Mouse (Mus musculus): ENCODE data around the gene Tdrd7.

Tdrd7 gene

DNA sequence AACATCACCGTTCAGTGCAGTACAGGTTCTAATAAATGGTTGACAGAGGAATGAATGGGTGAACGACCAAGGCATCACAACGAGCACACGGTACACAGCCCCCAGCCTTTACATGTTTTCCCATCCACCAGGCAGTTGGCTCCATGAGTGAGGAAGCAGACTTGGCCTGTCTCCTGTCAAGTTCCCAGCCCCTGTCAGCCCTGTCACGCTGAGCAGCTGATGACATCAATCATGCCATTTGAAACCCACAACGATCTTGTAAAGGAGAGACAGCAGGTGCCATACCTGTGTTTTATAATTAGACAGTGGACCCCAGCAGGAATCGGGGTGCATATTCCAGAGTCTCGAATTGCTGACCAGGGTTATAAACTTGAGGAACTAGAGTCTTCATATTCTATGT, 78.2 kb downstream of the Tdrd7 start:
- DNase-seq (ENCODE audit: low spot score), result no peak

DNA sequence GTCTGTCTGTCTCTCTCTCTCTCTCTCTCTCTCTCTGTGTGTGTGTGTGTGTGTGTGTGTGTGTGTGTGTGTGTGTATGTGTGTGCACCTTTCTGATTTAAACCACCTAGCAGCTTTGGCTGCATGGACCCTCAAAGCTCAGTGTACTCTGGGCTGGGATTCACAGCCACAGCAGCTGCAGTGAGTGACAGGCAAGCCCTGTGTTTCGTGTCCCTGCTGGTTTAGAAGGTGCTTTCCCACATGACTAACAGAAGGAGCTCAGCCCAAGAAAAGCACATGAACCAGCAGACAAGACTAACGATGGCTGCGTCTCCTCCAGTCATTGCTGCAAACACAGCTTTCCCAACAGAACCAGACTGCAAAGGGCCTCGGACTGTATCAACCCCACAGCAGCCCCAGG, 82.8 kb downstream of the Tdrd7 start:
- DNase-seq (ENCODE audit: low spot score), result no peak

DNA sequence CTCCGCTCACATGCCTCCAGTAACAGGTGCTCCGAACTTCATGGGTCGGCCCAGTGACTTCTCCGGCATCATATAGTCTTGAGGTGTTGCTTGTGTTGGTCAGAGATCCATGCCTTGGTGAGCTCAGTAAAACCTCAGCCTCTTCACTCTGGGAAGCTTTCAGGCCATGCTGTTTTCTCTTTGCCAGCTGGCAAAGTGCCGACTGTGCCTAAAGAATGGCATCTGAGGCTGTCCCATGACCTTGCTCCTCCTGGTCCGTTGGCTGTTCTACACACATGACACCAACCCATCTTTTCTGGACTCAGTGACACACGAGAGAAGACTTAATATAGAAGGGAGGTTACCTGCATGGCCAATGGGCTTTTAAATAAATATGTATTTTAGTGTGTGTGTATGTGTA, 83.3 kb downstream of the Tdrd7 start:
- no peak for DNase-seq (ENCODE audit: low spot score)

DNA sequence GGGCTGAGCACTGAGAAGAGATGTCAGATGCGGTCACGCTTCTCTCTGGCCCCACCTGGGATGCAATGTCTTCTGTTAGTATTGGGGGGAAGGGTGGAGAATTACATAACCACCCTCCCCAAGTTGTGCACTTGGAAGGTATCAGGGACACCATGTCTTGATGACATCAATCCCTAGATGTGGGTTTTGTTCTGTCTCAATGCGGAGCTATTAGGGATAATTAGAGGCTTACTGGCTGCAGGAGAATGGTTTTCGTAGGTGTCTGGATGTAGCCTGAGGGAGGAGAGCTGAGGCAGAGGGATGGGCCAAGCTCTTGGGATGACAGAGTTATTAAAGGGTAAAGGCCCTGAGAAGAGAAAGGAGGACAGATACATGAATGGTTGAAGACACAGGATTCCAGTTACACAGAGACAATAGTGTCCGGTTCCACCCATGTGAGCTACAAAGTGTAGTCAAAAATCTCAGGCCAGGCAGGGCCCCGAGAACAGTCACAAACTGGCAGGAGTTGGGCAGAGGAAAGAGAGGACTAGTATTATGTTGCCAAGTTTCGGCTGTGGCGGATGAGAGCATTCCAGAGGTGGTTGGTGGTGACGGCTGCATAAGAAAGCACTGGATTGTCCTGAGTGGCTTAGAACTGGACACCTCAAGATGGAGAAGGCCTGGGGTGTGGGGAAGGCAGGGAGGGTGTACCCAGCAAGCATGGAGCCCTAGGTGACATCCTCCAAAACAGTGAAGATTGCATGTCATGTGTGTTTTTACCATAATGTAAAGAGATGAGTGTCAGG, 88.4 kb downstream of the Tdrd7 start:
- DNase-seq (ENCODE audit: low spot score), result no peak

DNA sequence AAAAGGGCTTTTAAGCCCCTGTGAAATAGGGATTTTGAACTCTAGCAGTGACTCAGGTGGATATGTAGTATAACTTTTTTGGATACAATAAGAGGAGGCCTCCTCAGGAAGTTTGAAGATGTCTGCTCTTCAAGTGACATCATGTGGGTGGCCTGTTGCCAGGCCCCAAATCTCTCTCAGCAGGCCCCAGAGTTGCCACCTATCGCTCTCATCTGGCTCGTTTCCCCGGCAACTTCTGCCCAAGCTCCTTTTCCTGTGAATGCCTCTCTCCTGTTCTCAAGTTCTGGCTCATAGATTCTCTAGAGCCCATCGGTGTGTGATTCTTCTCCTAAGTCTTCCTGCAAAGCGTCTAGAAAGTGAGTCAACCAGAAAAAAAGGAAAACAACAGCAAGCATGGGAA, 91.0 kb downstream of the Tdrd7 start:
- no peak for DNase-seq (ENCODE audit: low spot score)

DNA sequence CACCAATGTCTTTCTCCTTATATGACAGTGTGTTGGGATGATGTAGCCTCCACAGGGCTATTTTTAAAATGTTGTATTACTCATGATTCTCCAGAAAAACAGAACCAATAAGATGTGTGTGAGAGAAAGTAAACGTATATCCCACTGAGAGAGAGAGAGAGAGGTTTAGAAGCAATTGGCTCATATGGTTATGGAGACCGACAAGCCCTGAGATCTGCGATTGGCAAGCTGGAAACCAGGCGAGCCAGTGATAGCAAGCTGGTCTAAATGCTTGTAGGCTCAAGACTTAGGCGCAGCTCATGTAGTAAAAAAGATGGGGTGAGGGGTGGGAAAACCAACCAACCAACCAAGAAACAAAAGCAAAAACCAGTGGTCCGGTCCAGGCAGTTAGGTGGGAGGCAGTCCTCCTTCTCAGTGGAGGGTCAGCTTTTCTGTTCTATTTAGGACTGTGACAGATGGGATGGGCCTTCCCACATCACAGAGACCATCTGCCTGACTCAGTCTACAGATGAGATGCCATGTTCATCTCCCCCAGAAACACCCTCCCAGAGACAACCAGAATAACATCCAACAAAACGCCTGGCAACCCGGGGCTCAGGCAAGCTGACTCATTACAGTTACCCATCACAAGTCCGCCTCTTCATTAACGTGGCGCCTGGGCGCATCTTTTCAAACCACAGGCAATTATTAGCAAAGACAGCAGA, 96.3 kb downstream of the Tdrd7 start:
- no peak for DNase-seq (ENCODE audit: low spot score)

DNA sequence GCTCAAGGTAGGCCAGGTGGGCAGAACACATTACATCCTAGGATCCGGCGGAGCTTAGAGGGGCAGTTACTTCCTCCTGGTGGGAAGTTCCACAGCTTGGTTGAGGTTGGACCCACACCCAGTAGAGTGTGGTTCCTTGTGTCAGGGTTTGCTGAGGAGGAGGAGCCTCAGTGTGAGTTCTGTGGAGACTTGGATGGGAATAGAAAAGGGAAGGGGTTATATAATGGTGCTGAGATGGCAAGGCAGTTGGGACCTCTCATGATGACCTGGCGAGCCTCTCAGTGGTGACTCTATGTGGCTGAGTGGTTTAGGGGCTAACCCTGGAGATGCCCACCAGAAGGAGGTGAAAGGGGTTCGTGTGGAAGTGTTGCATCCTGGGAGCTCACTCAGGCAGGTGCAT, 98.7 kb downstream of the Tdrd7 start:
- DNase-seq (ENCODE audit: low spot score), result no peak

DNA sequence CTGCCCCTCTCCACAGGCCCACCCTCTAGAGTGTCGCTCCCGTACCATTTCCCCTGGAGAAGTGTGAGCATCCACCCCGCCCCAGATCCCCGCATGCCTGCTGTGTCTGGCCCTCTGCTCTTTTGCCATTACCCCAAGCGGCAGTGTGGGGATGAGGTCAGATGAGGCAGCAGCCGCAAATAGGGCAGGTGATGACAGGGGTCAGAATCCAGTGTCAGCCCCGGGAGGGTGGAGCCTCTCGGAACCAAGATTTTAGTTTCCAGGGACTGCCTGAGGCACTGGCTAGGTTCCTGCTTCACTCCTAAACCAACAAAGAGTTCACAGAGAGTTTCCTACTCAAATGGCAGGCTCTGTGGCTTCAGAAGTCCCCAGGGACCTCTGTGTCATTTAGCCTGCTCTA, 99.1 kb downstream of the Tdrd7 start:
- no peak for DNase-seq (ENCODE audit: low spot score)

DNA sequence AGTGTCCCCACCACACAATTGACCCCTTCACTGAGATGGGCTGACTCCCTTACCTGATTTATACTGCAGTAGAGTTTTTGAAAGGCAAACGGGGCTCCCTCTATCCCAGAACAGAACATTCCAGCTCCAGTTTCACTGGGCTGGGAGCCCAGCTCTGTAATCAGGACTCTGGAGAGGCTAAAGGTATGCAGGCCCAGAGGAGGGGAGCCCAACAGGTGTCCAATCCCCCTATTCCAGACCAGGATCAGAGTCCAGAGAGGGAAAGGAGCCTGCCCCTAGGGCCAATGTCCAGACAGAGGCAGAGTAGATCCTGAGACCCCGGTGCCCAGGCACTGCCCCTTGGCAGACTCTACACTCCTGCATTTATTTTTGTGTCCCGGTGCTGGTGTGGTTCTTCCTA, 99.8 kb downstream of the Tdrd7 start:
- no peak for DNase-seq (ENCODE audit: low spot score)

DNA sequence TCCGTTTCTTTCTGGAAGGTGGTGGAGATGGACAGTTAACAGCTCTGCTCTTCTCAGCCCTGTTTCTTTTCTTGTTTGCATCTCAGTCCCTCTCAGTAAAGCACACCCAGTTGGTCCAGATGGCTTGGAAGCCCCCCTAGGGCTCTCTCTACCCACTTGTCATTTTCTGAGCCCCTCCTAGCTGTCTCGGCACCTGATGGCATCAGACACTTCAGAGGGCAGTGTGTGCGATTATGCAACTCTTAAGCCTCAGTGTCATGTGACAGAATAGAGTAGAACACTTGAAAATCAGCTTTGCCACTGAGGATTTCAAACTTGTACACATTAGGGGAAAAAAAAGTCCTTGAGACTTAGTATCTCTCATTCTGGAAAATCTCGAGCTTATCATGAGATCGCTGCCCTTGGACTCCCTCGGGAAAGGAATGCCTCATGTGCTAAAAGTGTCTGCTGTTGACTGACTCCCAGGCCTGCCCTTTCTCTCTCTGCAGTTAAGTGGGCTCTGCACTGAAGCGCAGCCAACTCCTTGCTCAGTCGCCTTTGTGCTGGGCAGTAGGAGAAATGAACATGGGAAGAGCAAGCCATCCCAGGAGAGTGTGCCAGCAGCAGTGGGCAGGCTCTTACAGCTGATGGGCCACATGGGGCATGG, 100.7 kb downstream of the Tdrd7 start:
- no peak for DNase-seq (ENCODE audit: low spot score)

DNA sequence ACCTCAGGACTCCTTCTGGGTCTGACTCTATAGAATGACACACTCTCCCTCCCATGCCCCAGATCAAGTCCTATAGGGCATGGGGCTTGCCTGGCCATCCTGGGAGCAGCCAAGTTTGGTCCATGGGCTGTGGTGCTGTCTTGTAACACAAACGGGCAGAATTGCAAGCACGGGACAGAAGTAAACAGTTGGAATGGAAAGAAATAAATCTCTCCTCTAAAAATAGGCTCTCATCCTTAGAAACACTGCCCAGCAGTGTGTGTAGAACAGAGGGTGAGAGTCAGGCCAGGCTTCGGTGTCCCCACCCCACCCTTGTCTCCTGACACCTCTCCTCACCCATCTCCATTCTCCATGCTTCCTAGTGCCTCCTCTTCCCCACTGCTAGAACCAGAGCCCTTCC, 102.9 kb downstream of the Tdrd7 start:
- DNase-seq (ENCODE audit: low spot score), result no peak

DNA sequence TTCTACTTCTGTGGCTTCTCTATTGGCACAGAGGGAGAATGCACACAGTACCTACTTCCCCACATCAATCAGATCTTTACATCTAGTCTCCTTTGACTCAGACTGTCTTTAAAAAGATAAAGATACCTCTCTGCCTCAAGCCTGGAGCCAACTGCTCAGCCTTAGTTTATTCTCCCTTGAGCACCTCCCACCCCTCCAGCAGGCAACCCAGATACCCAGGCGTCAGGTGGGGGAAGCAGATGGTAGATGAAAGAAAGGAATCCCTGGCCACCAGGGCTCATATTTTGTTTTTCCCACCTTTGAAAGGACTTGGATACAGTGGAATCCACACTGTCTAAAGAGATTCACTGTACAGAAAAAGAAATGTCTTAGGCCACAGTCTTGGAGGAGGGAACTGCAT, 103.4 kb downstream of the Tdrd7 start:
- no peak for DNase-seq (ENCODE audit: low spot score)

DNA sequence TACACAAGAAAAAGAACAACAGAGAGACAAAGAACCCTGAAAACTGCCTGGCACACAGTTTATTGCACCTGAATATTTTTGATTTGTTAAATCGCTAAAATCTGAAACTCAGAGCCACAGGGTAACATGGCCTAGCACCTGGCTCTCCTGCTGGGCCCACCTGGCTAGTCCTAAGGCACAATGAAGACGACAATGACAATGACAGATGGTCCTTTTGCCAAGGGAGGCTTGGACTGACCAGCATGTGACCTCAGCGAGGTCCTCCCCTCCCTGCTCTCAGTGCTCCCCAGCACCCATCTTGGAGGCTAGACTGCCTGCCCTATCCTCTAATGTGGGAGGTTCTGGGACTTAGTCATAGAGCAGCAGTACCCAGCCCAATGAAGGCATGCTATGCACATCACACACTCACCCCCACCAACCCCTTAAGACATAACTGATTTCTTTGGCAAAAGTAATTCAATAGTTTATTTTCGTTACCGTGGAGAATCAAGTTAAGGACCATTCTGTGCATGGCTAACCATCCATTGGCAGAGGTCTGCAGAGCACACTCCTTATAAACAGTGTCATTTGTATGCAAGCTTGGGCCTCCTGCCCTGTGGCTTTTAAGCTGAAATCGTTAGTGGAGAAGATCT, 104.8 kb downstream of the Tdrd7 start:
- no peak for DNase-seq (ENCODE audit: low spot score)

DNA sequence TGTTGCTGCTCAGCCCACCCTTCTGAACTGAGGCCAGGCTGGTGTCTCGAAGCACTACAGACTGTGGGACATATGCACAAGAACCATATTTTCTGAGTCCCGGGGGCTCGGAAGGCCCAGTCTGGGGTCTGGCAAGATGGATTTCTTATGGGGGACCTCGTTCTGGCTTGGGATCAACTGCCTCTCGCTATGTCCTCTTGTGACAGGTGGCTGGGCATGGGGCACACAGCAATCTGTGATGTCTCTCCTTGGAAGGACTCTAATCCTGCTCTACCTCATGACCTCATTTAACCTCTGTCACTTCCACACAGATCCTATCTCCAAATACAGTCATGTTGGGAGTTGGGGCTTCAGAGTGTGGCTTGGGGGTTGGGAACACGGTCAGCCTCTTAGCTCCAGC, 107.5 kb downstream of the Tdrd7 start:
- DNase-seq (ENCODE audit: low spot score), result no peak

DNA sequence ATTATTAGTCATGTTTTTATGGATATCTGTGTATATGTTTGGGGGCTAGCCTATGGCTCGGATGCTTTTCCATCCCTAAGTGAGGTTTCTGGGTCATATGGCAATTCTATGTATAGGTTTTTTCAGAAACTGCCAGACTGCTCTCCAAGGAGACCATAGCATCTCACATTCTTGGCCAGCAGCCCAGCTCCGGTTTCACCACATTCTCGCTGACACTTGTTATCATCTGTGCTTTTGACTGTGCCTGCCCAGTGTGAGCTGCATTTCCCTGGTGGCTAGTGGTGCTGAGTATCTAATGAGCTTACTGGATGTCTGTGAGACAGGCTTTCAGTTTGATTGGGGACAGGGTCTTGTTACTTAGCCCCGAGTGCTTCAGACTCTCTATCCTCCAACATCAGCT, 108.6 kb downstream of the Tdrd7 start:
- DNase-seq (ENCODE audit: low spot score), result no peak

DNA sequence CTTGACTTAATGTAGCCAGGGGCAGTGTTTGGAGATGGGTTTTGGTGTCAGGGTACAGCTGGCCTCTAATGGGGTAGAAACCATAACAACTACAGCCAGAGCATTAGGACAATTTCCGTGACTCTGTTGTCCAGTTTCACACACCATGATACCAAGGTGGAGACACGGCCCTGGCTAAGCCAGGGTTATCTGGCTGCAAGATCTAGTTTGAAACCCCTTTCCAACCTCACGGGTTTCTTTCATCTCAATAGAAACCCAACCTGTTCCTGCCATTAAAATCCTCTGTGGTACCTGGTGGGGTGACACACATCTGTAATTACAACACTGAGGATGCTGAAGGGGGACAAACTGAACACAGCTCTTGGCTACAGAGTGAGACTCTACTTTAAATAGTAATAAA, 110.5 kb downstream of the Tdrd7 start:
- no peak for DNase-seq (ENCODE audit: low spot score)

DNA sequence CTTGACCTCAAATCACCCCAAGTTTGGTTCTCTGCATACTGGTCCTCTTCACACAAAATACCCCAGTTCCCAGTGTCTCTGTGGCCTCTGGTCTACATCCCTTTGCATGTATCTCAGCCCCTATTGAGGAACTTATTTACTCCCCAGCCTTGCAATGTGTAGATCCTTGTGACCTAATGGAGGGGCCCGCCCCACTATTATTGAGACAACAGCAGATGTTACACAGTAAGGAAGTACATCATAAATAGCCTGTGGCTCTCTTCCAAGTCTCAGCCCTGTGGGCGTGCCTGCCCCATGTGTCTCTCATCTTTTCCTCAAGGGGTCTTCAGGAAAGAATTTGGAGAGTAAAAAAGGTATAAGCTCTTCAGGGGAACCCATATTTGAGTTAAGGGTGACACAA, 111.8 kb downstream of the Tdrd7 start:
- DNase-seq (ENCODE audit: low spot score), result no peak

DNA sequence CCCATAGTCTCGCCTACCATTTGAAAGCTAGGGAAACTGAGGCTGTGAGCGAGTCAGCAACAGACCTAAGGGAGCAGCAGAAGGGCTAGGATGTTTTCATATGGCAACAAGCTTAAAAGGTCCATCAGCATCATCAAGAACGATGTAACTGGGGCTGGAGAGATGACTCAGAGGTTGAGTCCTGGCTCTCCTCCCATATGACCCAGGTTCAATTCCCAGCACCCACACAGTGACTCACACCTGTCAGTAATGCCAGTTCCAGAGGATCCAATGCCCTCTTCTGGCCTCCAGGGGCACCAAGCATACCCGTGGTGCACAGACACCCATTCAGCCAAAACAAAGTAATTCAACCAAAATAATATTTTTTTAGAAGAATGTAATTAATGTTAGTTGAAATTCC, 115.1 kb downstream of the Tdrd7 start:
- no peak for DNase-seq (ENCODE audit: low spot score)

DNA sequence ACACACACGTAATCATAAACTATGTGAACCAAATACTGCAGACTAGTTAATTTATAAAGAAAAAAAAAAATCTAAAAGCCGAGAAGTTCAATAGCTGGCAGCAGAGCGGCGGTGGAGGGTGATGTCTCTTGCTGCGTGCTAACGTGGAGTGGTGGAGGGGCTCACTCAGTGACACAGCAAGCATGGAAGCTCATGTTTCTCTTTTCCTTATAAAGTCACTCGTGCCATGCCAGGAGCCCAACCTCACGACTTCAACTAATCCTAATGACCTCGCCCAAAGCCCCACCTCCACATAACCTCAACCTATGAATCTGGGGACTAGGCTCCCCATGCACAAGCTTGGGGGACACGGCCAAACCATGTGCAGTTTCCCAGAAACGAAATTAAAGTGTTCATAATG, 117.4 kb downstream of the Tdrd7 start:
- no peak for DNase-seq (ENCODE audit: low spot score)
